Mouse (Mus musculus) neural tube, embryonic 12.5 days (tissue): ENCODE measurements around the gene 2310046K23Rik. TPM values are rescaled to one million over a fixed set of nuclear protein-coding genes. Genes with fewer than 3 reads are reported as not detected.
"Not testable (repeated sequence)": the region's sequence is repeated elsewhere in the genome, so short reads cannot be mapped to it uniquely, and the experiment has no call there.

ENCODE experiments used
- ATAC-seq: fragments of 200-750 bp; cut with Nextera tagmentation; 2 replicates; pipeline ENCODE4 v1.8.0; 2017; ENCODE audit warnings: low read depth, mild to moderate bottlenecking, moderate TSS enrichment, moderate library complexity; ENCODE audit not compliant: low FRiP score
- H3K27ac ChIP-seq: fragments of 300-500 bp; sonication (generic); 2 replicates; pipeline ENCODE4 v1.5.1; 2016
- H3K27me3 ChIP-seq: fragments of 300-500 bp; sonication (generic); replicated peaks from 2 replicates; pipeline ENCODE4 v1.6.1; 2016; ENCODE audit warnings: mild to moderate bottlenecking
- H3K36me3 ChIP-seq: fragments of 300-500 bp; sonication (generic); 2 replicates; pipeline ENCODE4 v1.6.1; 2016; ENCODE audit warnings: mild to moderate bottlenecking
- H3K4me1 ChIP-seq: fragments of 300-500 bp; sonication (generic); 2 replicates; pipeline ENCODE4 v1.6.1; 2016
- H3K4me2 ChIP-seq: fragments of 300-500 bp; sonication (generic); replicated peaks from 2 replicates; pipeline ENCODE4 v1.6.1; 2016; ENCODE audit warnings: mild to moderate bottlenecking
- H3K4me3 ChIP-seq: fragments of 300-500 bp; sonication (generic); 2 replicates; pipeline ENCODE4 v1.5.1; 2016
- H3K9ac ChIP-seq: fragments of 300-500 bp; sonication (generic); 2 replicates; pipeline ENCODE4 v1.6.1; 2016; ENCODE audit warnings: mild to moderate bottlenecking
- H3K9me3 ChIP-seq: fragments of 300-500 bp; sonication (generic); 2 replicates; pipeline ENCODE4 v1.6.1; 2016; ENCODE audit warnings: mild to moderate bottlenecking
- WGBS: fragments of 180-500 bp; shearing (Covaris S2); methylation state at CpG from one replicate; pipeline ENCODE4 v1.1.7; 2016; 5-methylcytosine and 5-hydroxymethylcytosine counted together
- polyA plus RNA-seq: library from polyadenylated mRNA; unstranded; fragments of >200 nt; fragmentation: Nextera tagmentation; extraction: Ambion mirVana; gene quantifications from 2 replicates; pipeline ENCODE4 v1.2.1, GENCODE M21; 2016

2310046K23Rik gene
- polyA plus RNA-seq, 1 experiment from 2014 or later: not detected

GRCm38 (mm10) chr3:92500393-92500792 is 33.9 kb downstream of the 2310046K23Rik start, which contains the start of gene Sprr4:
TSS of gene Sprr4 (minus strand) at chr3:92500493.
- no peak for ATAC-seq
- no peaks in the 10 kb centered on the region for H3K4me1 ChIP-seq
- H3K36me3 ChIP-seq: no peaks in the 10 kb centered on the region
- no peaks in the 10 kb centered on the region for H3K27me3 ChIP-seq
- no peak within 1 kb of the TSS for H3K9ac ChIP-seq
- no peak within 1 kb of the TSS for H3K4me2 ChIP-seq
- H3K4me3 ChIP-seq: no peak within 1 kb of the TSS
- 90% methylated on average over 1 of the region's 1 CpGs for WGBS
- no peaks in the 10 kb centered on the region for H3K9me3 ChIP-seq
- no peak within 1 kb of the TSS for H3K27ac ChIP-seq

DNA sequence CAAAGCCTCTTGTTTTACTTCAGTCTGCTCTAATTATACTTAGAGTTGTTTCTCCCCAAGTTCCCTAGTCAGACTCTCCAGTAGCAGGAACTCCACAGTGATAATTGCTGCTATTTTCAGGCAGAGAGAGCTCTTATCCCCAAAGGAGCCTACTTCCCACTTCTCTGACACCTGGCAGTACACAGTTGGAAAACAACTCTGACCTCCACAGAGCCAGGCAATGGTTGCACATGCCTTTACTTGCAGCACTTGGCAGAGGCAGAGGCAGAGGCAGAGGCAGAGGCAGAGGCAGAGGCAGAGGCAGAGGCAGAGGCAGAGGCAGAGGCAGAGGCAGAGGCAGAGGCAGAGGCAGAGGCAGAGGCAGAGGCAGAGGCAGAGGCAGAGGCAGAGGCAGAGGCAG is 44.0 kb downstream of the 2310046K23Rik start:
- H3K4me3 ChIP-seq, H3K9me3 ChIP-seq: not testable (repeated sequence)

GRCm38 (mm10) chr3:92486307-92486706 is 48.0 kb downstream of the 2310046K23Rik start:
- ATAC-seq: no peak
- Histone ChIP-seq H3K4me1 (no peaks in the 10 kb centered on the region), H3K9me3 (no peaks in the 10 kb centered on the region), H3K36me3 (no peaks in the 10 kb centered on the region), H3K27me3 (no peaks in the 10 kb centered on the region), H3K4me3 (no peak overlapping the region), H3K9ac (no peak overlapping the region), H3K4me2 (no peak overlapping the region), H3K27ac (no peak overlapping the region)
- WGBS: 63% methylated on average over 1 of the region's 1 CpGs

More for the DNA sequence above, 44.0 kb downstream of the 2310046K23Rik start:
- not testable (repeated sequence) for H3K36me3 ChIP-seq, H3K4me2 ChIP-seq, H3K27ac ChIP-seq, H3K4me1 ChIP-seq, ATAC-seq, H3K27me3 ChIP-seq, H3K9ac ChIP-seq

DNA sequence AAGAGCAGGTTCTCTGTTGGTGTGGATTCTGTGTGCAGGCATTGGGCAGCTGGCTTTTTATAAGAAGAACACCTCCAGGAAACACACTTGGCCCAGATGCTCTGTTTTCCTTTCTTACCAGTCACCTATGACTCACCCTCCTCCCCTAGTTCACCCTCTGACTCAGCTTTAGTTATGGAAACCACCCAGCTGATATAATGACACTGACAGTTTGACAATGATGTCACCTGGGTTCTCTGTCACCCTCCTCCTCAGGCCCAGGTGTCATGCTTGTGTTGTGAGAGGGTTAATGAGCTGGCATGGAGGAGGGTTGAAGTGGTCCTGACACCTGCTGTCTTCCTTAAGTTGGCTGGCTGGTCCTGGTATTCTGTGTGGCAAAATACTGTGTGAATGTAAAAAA is 48.4 kb downstream of the 2310046K23Rik start, which contains the start of gene Sprr1a:
TSS of gene Sprr1a (minus strand) at position 33 of the 400 bp plus-strand sequence.
- H3K4me2 ChIP-seq: no peak within 1 kb of the TSS
- H3K4me3 ChIP-seq: no peak within 1 kb of the TSS
- no peak within 1 kb of the TSS for H3K9ac ChIP-seq
- no peak within 1 kb of the TSS for H3K27ac ChIP-seq
- ATAC-seq: no peak
- no peaks in the 10 kb centered on the region for H3K4me1 ChIP-seq
- no peaks in the 10 kb centered on the region for H3K36me3 ChIP-seq
- H3K27me3 ChIP-seq: no peaks in the 10 kb centered on the region
- H3K9me3 ChIP-seq: no peaks in the 10 kb centered on the region

Other genes starting within 250 kb of the 2310046K23Rik start
- not detected in 2 replicates for gene Sprr2a3, start 249.1 kb downstream of the 2310046K23Rik start, polyA plus RNA-seq
- gene Sprr2b, start 217.9 kb downstream of the 2310046K23Rik start, polyA plus RNA-seq: 0.25 TPM in 1 of 2 replicates, not detected in the other
- not detected in 2 replicates for gene Sprr2d, start 195.4 kb downstream of the 2310046K23Rik start, polyA plus RNA-seq
- not detected in 2 replicates for gene Sprr2e, start 182.4 kb downstream of the 2310046K23Rik start, polyA plus RNA-seq
- gene Sprr2f, start 169.3 kb downstream of the 2310046K23Rik start, polyA plus RNA-seq: not detected in 2 replicates
- gene Sprr2h, start 148.8 kb downstream of the 2310046K23Rik start, polyA plus RNA-seq: not detected in 2 replicates
- gene Sprr2i, start 126.5 kb downstream of the 2310046K23Rik start, polyA plus RNA-seq: not detected in 2 replicates
- not detected in 2 replicates for gene Sprr2j-ps, start 116.4 kb downstream of the 2310046K23Rik start, polyA plus RNA-seq
- gene Gm9774, start 105.1 kb downstream of the 2310046K23Rik start, polyA plus RNA-seq: 7.4 and 8.9 TPM in 2 replicates
- not detected in 2 replicates for gene Sprr2k, start 101.9 kb downstream of the 2310046K23Rik start, polyA plus RNA-seq
- gene Sprr1b, start 95.7 kb downstream of the 2310046K23Rik start, polyA plus RNA-seq: not detected in 2 replicates
- not detected in 2 replicates for gene Sprr3, start 75.8 kb downstream of the 2310046K23Rik start, polyA plus RNA-seq
- gene Sprr1a, start 48.6 kb downstream of the 2310046K23Rik start, polyA plus RNA-seq: not detected in 2 replicates
- gene Sprr4, start 34.0 kb downstream of the 2310046K23Rik start, polyA plus RNA-seq: not detected in 2 replicates
- 0.10 and 0.13 TPM in 2 replicates for gene Ivl, start 39.2 kb upstream of the 2310046K23Rik start, polyA plus RNA-seq
- gene Smcp, start 54.5 kb upstream of the 2310046K23Rik start, polyA plus RNA-seq: not detected in 2 replicates
- gene 2210017I01Rik, start 73.0 kb upstream of the 2310046K23Rik start, polyA plus RNA-seq: not detected in 2 replicates
- not detected in 2 replicates for gene Lce6a, start 87.1 kb upstream of the 2310046K23Rik start, polyA plus RNA-seq
- not detected in 2 replicates for gene Lce1a1, start 113.8 kb upstream of the 2310046K23Rik start, polyA plus RNA-seq
- not detected in 2 replicates for gene Lce1b, start 122.4 kb upstream of the 2310046K23Rik start, polyA plus RNA-seq
- not detected in 2 replicates for gene Lce1a2, start 135.8 kb upstream of the 2310046K23Rik start, polyA plus RNA-seq
- not detected in 2 replicates for gene Lce1c, start 144.7 kb upstream of the 2310046K23Rik start, polyA plus RNA-seq
- gene Lce1d, start 152.7 kb upstream of the 2310046K23Rik start, polyA plus RNA-seq: not detected in 2 replicates
- gene Lce1e, start 174.6 kb upstream of the 2310046K23Rik start, polyA plus RNA-seq: not detected in 2 replicates
- gene Lce1f, start 185.8 kb upstream of the 2310046K23Rik start, polyA plus RNA-seq: not detected in 2 replicates
- gene Gm38119, start 204.6 kb upstream of the 2310046K23Rik start, polyA plus RNA-seq: not detected in 2 replicates
- not detected in 2 replicates for gene Lce1g, start 217.8 kb upstream of the 2310046K23Rik start, polyA plus RNA-seq
- not detected in 2 replicates for gene Lce1h, start 230.6 kb upstream of the 2310046K23Rik start, polyA plus RNA-seq
- gene Lce1i, start 244.4 kb upstream of the 2310046K23Rik start, polyA plus RNA-seq: not detected in 2 replicates